Mouse (Mus musculus) limb, embryonic 11.5 days (tissue): Measurements from ENCODE around the gene Slc29a1. TPM values are rescaled to one million over a fixed set of nuclear protein-coding genes. Genes with fewer than 3 reads are reported as not detected.

Experiments used
- ATAC-seq: fragments of 200-750 bp; cut with Nextera tagmentation; 2 replicates; pipeline ENCODE4 v1.8.0; 2017; ENCODE audit warnings: low read depth; ENCODE audit not compliant: insufficient number of reproducible peaks, low FRiP score, low TSS enrichment
- DNase-seq: peaks from one replicate; pipeline ENCODE4 v3.0.0-alpha.2; 2015; ENCODE audit warnings: low spot score
- H3K27ac ChIP-seq: fragments of 300-500 bp; sonication (generic); replicated peaks from 2 replicates; pipeline ENCODE4 v1.5.1; 2014; ENCODE audit warnings: low read depth, mild to moderate bottlenecking, low read length
- H3K27me3 ChIP-seq: fragments of 300-500 bp; sonication (generic); 2 replicates; pipeline ENCODE4 v1.6.1; 2014; ENCODE audit warnings: mild to moderate bottlenecking, low read length, mixed read lengths; ENCODE audit not compliant: control insufficient read depth, insufficient read depth
- H3K36me3 ChIP-seq: fragments of 300-500 bp; sonication (generic); 2 replicates; pipeline ENCODE4 v1.6.1; 2014; ENCODE audit warnings: mild to moderate bottlenecking, low read length, moderate library complexity, mixed read lengths; ENCODE audit not compliant: control insufficient read depth, insufficient read depth
- H3K4me1 ChIP-seq: fragments of 300-500 bp; sonication (generic); 2 replicates; pipeline ENCODE4 v1.6.1; 2014; ENCODE audit warnings: low read length, mixed read lengths; ENCODE audit not compliant: control insufficient read depth, insufficient read depth
- H3K4me2 ChIP-seq: fragments of 300-500 bp; sonication (generic); 2 replicates; pipeline ENCODE4 v1.6.1; 2014; ENCODE audit warnings: low read depth, mild to moderate bottlenecking, moderate library complexity; ENCODE audit not compliant: severe bottlenecking
- H3K4me3 ChIP-seq: fragments of 300-500 bp; sonication (generic); 2 replicates; pipeline ENCODE4 v1.5.1; 2014; ENCODE audit warnings: low read depth, low read length
- H3K9ac ChIP-seq: fragments of 300-500 bp; sonication (generic); 2 replicates; pipeline ENCODE4 v1.6.1; 2014; ENCODE audit warnings: mild to moderate bottlenecking, low read length
- H3K9me3 ChIP-seq: fragments of 300-500 bp; sonication (generic); 2 replicates; pipeline ENCODE4 v1.6.1; 2016; ENCODE audit warnings: low read length; ENCODE audit not compliant: control insufficient read depth
- WGBS: fragments of 180-500 bp; shearing (Covaris S2); extraction: QIAGEN DNeasy Blood & Tissue Kit; methylation state at CpG from one replicate; pipeline ENCODE4 v1.1.7; 2014; 5-methylcytosine and 5-hydroxymethylcytosine counted together
- polyA plus RNA-seq: library from polyadenylated mRNA; unstranded; fragments of >200 nt; fragmentation: Nextera tagmentation; extraction: Ambion mirVana; gene quantifications from 2 replicates; pipeline ENCODE4 v1.2.1, GENCODE M21; 2014

Gene Slc29a1
- polyA plus RNA-seq, 1 experiment from 2014 or later, result 38.9 TPM

GRCm38 (mm10) chr17:45602984-45603383 is 3.6 kb upstream of the Slc29a1 start:
- 80% methylated on average over 3 of the region's 3 CpGs for WGBS
- Histone ChIP-seq H3K9me3 (no peaks in the 10 kb centered on the region), H3K27ac (no peak overlapping the region), H3K27me3 (peaks cover 15% of the 10 kb centered on the region), H3K4me3 (no peak overlapping the region), H3K9ac (no peak overlapping the region), H3K4me2 (no peak overlapping the region), H3K36me3 (no peaks in the 10 kb centered on the region), H3K4me1 (peaks cover 12% of the 10 kb centered on the region)
- no peak for ATAC-seq
- no peak for DNase-seq

DNA sequence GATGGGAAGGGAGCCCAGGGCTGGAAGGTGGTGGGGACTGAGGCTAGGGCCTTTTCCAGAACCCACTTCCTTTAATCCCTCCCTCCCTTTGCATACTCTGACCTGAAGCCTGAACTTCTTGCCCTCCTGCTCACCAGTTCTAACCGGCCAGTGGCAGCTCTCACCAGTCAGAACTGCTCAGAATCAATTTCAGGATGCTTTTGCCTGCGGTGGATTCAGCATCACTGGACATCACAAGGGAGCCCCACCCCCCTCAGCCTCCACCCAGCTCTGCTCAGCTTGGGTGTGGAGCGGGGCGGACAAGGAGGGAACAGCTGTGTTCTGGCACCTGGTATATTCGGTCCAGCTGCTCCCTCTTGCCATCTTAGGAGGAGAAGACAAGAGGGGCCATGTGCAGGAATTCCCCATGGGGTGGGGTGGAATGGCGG is 2.5 kb upstream of the Slc29a1 start, which contains the start of gene Mymx:
TSS of gene Mymx (minus strand) at position 226 of the 428 bp plus-strand sequence.
- Histone ChIP-seq H3K36me3 (no peaks in the 10 kb centered on the region), H3K9ac (peak within 1 kb of the TSS; percentile 45), H3K4me2 (peak within 1 kb of the TSS; percentile 16; the same call in 1 of the 2 replicates), H3K27me3 (peaks cover 15% of the 10 kb centered on the region), H3K9me3 (no peaks in the 10 kb centered on the region), H3K4me1 (peaks cover 15% of the 10 kb centered on the region), H3K4me3 (no peak within 1 kb of the TSS), H3K27ac (no peak within 1 kb of the TSS)
- 26% methylated on average over 6 of the region's 6 CpGs for WGBS
- ATAC-seq (0 out of 2 replicates have a peak, but pooled peaks have one; percentile 16), DNase-seq (no peak)

DNA sequence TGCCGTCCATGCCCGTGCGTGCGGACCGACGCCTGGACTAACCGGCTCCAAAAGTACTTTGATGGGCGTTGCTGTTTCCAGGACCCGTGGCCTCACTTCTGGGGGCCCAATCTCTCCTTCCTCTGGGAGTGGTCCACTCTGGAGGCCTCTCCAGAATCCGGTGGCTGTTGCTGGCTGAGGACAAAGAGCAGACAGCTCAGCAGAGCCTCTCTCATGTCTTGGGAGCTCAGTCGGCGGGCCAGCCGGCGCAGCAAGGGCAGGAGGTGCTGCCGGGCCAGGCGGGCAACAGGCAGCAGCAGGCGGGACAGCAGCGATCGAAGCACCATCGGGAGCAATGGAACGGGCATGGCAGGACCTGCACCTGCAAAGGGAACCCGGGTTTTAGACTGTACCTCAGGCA is 1.9 kb upstream of the Slc29a1 start:
- DNase-seq, result no peak
- Histone ChIP-seq H3K4me2 (peak overlapping the region; percentile 16; the same call in 1 of the 2 replicates), H3K9ac (peak overlapping the region; percentile 45), H3K9me3 (no peaks in the 10 kb centered on the region), H3K4me3 (no peak overlapping the region), H3K27me3 (peaks cover 18% of the 10 kb centered on the region), H3K27ac (no peak overlapping the region), H3K36me3 (no peaks in the 10 kb centered on the region), H3K4me1 (peaks cover 16% of the 10 kb centered on the region)
- 16% methylated on average over 22 of the region's 22 CpGs for WGBS
- ATAC-seq, result no peak

DNA sequence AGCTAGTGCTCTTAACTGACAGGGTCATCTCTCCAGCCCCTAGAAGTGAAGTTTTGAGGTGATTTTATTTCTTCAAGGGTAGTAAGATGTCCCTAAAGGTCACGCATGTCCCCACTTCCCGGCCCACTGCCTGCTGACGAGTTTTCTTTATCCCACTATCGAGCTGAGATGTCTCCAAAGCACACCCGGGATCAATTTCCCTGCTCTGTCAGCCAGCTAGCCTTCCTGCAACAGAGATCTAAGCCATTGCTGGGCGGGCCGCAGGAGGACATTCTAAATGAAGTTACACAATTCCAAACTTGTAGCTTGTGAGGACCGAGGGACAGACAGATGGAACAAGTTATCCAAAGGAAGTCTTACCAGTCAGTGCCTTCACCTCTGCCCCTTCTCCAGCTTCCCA is 861 bp upstream of the Slc29a1 start:
- peaks cover 20% of the 10 kb centered on the region for H3K27me3 ChIP-seq
- WGBS, result 38% methylated on average over 8 of the region's 8 CpGs
- H3K4me3 ChIP-seq, result no peak overlapping the region

GRCm38 (mm10) chr17:45598891-45599290 is 515 bp downstream of the Slc29a1 start:
- Histone ChIP-seq H3K27ac (no peak overlapping the region), H3K4me1 (peaks cover 29% of the 10 kb centered on the region), H3K4me3 (no peak overlapping the region), H3K27me3 (peaks cover 32% of the 10 kb centered on the region), H3K36me3 (no peaks in the 10 kb centered on the region), H3K4me2 (no peak overlapping the region; the same call in 1 of the 2 replicates), H3K9ac (no peak overlapping the region), H3K9me3 (no peaks in the 10 kb centered on the region; the same call in 1 of the 2 replicates)
- DNase-seq (no peak), ATAC-seq (no peak)
- WGBS, result 61% methylated on average over 3 of the region's 3 CpGs

More for the DNA sequence above, 861 bp upstream of the Slc29a1 start:
- Histone ChIP-seq H3K36me3 (no peaks in the 10 kb centered on the region), H3K27ac (no peak overlapping the region), H3K9ac (no peak overlapping the region), H3K9me3 (no peaks in the 10 kb centered on the region), H3K4me1 (peaks cover 20% of the 10 kb centered on the region), H3K4me2 (no peak overlapping the region)
- DNase-seq (no peak), ATAC-seq (no peak)

- Histone ChIP-seq H3K36me3 (no peaks in the 10 kb centered on the region), H3K9me3 (no peaks in the 10 kb centered on the region; the same call in 1 of the 2 replicates), H3K4me3 (no peak overlapping the region), H3K4me1 (peaks cover 32% of the 10 kb centered on the region), H3K27me3 (peaks cover 36% of the 10 kb centered on the region), H3K9ac (no peak overlapping the region), H3K4me2 (no peak overlapping the region), H3K27ac (no peak overlapping the region)
- 91% methylated on average over 2 of the region's 2 CpGs for WGBS
- no peak for ATAC-seq
- no peak for DNase-seq
Observed at GRCm38 (mm10) chr17:45598376-45598775, 1.0 kb downstream of the Slc29a1 start.

DNA sequence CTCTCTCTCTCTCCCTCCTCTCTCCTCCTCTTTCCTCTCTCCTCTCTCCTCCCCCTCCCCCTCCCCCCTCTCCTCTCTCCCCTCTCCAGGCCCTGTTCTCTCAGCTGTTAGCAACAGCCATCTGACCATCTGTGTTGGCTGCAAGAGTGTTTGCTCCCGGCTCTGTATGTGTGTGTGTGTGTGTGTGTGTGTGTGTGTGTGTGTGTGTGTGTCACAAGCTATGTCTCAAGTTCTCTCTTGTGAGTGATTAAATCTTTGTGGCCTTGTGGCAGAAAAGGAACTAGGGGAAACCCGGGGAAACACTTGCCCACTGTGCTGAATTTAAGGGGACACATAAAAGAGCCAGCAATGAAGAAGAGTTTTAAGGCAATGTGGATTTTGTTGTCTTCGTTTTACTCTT is 1.6 kb downstream of the Slc29a1 start:
- WGBS, result 36% methylated on average over 3 of the region's 3 CpGs
- H3K36me3 ChIP-seq, result no peaks in the 10 kb centered on the region
- no peak overlapping the region for H3K4me3 ChIP-seq
- H3K9ac ChIP-seq, result no peak overlapping the region
- ATAC-seq (no peak), DNase-seq (no peak)
- no peak overlapping the region for H3K4me2 ChIP-seq
- H3K27ac ChIP-seq, result no peak overlapping the region
- peaks cover 39% of the 10 kb centered on the region for H3K27me3 ChIP-seq
- peaks cover 34% of the 10 kb centered on the region for H3K4me1 ChIP-seq
- no peaks in the 10 kb centered on the region; the same call in 1 of the 2 replicates for H3K9me3 ChIP-seq

DNA sequence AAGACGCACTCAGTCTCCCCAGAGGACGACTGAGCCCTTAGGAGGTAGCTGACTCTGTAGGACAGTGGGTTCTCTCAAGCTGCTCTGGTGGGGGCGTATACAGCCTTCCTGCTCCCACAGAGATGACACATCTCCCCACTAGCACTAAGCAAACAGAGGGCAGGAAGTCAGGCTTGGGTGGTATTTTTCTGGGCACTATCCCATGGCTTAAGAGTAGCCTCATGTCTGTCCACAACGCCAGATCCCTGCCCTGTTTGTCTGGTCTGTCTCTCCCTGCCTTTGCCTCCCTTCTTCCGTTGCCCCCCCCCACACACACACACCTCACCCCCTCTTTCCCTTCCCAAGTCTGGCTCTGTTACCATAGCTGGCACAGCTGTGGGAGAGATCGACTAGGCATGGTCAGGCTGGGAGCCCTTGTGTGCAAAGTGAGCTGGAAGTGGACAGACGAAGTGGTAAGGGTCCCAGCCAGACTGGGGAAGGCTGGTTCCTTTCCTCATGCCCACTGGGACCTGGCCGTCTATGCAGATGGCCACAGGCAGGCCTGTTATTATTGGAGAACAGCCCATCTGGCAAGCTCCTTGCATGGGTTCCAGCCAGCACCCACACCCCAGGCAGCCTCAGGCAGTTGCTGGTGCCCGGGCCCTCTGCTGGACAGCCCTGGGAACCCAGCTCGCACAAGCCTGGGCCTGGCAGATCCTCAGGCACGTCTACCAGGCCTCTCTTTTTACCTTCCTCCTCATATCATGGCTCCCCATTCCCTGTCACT is 2.6 kb downstream of the Slc29a1 start:
- Histone ChIP-seq H3K4me1 (peaks cover 35% of the 10 kb centered on the region), H3K9ac (no peak overlapping the region), H3K9me3 (no peaks in the 10 kb centered on the region; the same call in 1 of the 2 replicates), H3K4me3 (no peak overlapping the region), H3K27ac (0 out of 2 replicates have a peak overlapping the region, but pooled peaks have one; percentile 14), H3K36me3 (no peaks in the 10 kb centered on the region), H3K27me3 (peaks cover 37% of the 10 kb centered on the region), H3K4me2 (no peak overlapping the region)
- ATAC-seq, result no peak
- 27% methylated on average over 11 of the region's 11 CpGs for WGBS
- peak; percentile 63 for DNase-seq
